Mouse (Mus musculus): ENCODE data around the gene Anapc2. TPM values are rescaled to one million over a fixed set of nuclear protein-coding genes. Genes with fewer than 3 reads are reported as not detected.

The Anapc2 gene
- polyA plus RNA-seq, 1 experiment from 2014 or later, result 110 TPM

DNA sequence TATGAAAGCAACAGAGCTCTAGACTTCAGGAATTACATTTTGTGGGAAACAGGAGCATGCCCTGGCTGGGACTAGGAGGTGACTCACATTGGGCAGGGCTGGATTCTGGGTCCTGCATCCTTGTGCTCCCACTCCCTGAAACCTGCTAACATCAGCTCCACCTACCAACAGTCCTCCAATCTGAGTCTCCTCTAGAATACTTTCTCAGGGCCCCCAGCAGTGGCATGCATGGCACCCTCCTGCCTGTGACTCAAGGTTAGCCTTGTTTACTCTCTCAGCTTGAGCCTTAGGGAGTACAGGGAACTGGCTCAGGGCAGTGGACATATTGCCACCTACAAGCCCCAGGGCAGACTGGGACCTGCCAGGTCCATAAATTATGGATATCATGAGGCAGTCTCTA lies 34.2 kb upstream of the Anapc2 start:
- Histone ChIP-seq H3K4me1 (ENCODE audit: control insufficient read depth, insufficient read depth, low read length) (peaks cover 5% of the 10 kb centered on the region; the same call in 1 of the 2 replicates), H3K27me3 (ENCODE audit: control insufficient read depth, insufficient read depth, low read length) (no peaks in the 10 kb centered on the region), H3K27ac (ENCODE audit: low read depth, low read length) (no peak overlapping the region), H3K4me3 (ENCODE audit: low read depth, low read length) (no peak overlapping the region), H3K36me3 (ENCODE audit: control insufficient read depth, insufficient read depth, low read length) (no peaks in the 10 kb centered on the region), H3K9ac (replicated peaks; ENCODE audit: low read depth, low read length) (no peak overlapping the region), H3K9me3 (ENCODE audit: control insufficient read depth, low read length) (no peaks in the 10 kb centered on the region), H3K4me2 (ENCODE audit: low read depth, low read length) (no peak overlapping the region)
- ATAC-seq (ENCODE audit: low read depth), result no peak

DNA sequence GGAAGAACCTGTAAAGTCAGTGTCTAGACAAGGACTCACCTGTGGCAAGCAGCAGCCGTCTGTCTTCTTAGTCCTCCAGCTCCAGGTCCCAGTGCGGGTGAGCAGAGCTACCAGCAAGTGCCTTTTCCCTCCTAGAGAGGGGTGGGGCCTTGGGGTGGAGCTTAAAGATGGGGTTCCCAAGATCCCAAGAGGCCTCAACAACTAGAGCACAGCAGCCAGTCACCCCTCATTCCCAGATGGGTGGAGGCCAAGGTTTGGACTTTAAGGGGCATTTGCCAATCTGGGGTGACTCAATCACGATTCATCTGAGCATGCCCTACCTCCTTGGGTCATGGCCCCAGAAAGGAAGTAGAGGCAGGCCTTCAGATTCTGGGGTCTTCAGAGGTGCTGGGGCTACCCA lies 32.5 kb upstream of the Anapc2 start:
- Histone ChIP-seq H3K9me3 (ENCODE audit: control insufficient read depth, low read length) (no peaks in the 10 kb centered on the region), H3K4me2 (ENCODE audit: low read depth, low read length) (no peak overlapping the region), H3K27me3 (ENCODE audit: control insufficient read depth, insufficient read depth, low read length) (no peaks in the 10 kb centered on the region), H3K36me3 (ENCODE audit: control insufficient read depth, insufficient read depth, low read length) (no peaks in the 10 kb centered on the region), H3K4me3 (ENCODE audit: low read depth, low read length) (no peak overlapping the region), H3K9ac (replicated peaks; ENCODE audit: low read depth, low read length) (no peak overlapping the region), H3K27ac (ENCODE audit: low read depth, low read length) (no peak overlapping the region), H3K4me1 (ENCODE audit: control insufficient read depth, insufficient read depth, low read length) (peaks cover 5% of the 10 kb centered on the region; the same call in 1 of the 2 replicates)
- WGBS, result 91% methylated on average over 3 of the region's 3 CpGs
- no peak for ATAC-seq (ENCODE audit: low read depth)

- ATAC-seq (ENCODE audit: low read depth), result peak; percentile 23; the same call in 1 of the 2 replicates
- Histone ChIP-seq H3K27ac (ENCODE audit: low read depth, low read length) (peak overlapping the region; percentile 24; the same call in 1 of the 2 replicates), H3K9ac (replicated peaks; ENCODE audit: low read depth, low read length) (no peak overlapping the region), H3K4me3 (ENCODE audit: low read depth, low read length) (peak overlapping the region; percentile 69), H3K4me2 (ENCODE audit: low read depth, low read length) (peak overlapping the region; percentile 81; the same call in 1 of the 2 replicates), H3K27me3 (ENCODE audit: control insufficient read depth, insufficient read depth, low read length) (no peaks in the 10 kb centered on the region), H3K4me1 (ENCODE audit: control insufficient read depth, insufficient read depth, low read length) (peaks cover 5% of the 10 kb centered on the region; the same call in 1 of the 2 replicates), H3K9me3 (ENCODE audit: control insufficient read depth, low read length) (no peaks in the 10 kb centered on the region), H3K36me3 (ENCODE audit: control insufficient read depth, insufficient read depth, low read length) (peaks cover 2% of the 10 kb centered on the region; the same call in 1 of the 2 replicates)
- WGBS, result 51% methylated on average over 8 of the region's 8 CpGs
Measured at GRCm38 (mm10) chr2:25240310-25240709, 32.0 kb upstream of the Anapc2 start.

GRCm38 (mm10) chr2:25240723-25241437 lies 31.4 kb upstream of the Anapc2 start:
- Histone ChIP-seq H3K4me1 (ENCODE audit: control insufficient read depth, insufficient read depth, low read length) (peaks cover 5% of the 10 kb centered on the region; the same call in 1 of the 2 replicates), H3K27ac (ENCODE audit: low read depth, low read length) (peak overlapping the region; percentile 40; the same call in 1 of the 2 replicates), H3K4me3 (ENCODE audit: low read depth, low read length) (peak overlapping the region; percentile 69), H3K9ac (replicated peaks; ENCODE audit: low read depth, low read length) (peak overlapping the region; percentile 78), H3K4me2 (ENCODE audit: low read depth, low read length) (peak overlapping the region; percentile 81), H3K27me3 (ENCODE audit: control insufficient read depth, insufficient read depth, low read length) (no peaks in the 10 kb centered on the region), H3K36me3 (ENCODE audit: control insufficient read depth, insufficient read depth, low read length) (peaks cover 3% of the 10 kb centered on the region; the same call in 1 of the 2 replicates), H3K9me3 (ENCODE audit: control insufficient read depth, low read length) (no peaks in the 10 kb centered on the region)
- ATAC-seq (ENCODE audit: low read depth), result peak; percentile 81
- 2% methylated on average over 29 of the region's 29 CpGs for WGBS

DNA sequence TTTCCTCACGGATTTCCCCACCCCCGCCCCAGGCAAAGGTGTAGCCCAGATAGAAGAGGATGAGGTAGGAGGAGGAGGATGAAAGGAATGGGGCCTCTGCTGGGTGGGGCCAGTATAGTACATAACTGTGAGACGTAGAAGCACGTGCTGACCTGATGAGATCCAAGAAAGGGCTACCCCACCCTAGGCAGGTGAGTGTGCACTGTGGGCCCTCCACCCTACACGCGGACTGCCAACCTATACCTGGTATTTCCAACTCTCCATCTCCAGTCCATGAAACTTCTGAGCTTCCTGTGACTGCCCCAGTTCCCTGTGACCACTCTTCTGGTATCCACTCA lies 30.9 kb upstream of the Anapc2 start:
- peaks cover 5% of the 10 kb centered on the region; the same call in 1 of the 2 replicates for H3K4me1 ChIP-seq (ENCODE audit: control insufficient read depth, insufficient read depth, low read length)
- H3K9ac ChIP-seq (replicated peaks; ENCODE audit: low read depth, low read length), result peak overlapping the region; percentile 78
- 17% methylated on average over 6 of the region's 6 CpGs for WGBS

GRCm38 (mm10) chr2:25242101-25242506 lies 30.2 kb upstream of the Anapc2 start, which contains the start of the genes Rnf208 and Cysrt1:
Rnf208 (plus strand) TSS chr2:25242255.
Cysrt1 (minus strand) TSS chr2:25242452.
- Histone ChIP-seq H3K4me1 (ENCODE audit: control insufficient read depth, insufficient read depth, low read length) (peaks cover 5% of the 10 kb centered on the region; the same call in 1 of the 2 replicates), H3K36me3 (ENCODE audit: control insufficient read depth, insufficient read depth, low read length) (peaks cover 7% of the 10 kb centered on the region; the same call in 1 of the 2 replicates), H3K4me2 (ENCODE audit: low read depth, low read length) (peak within 1 kb of the TSS; percentile 81), H3K9me3 (ENCODE audit: control insufficient read depth, low read length) (no peaks in the 10 kb centered on the region), H3K4me3 (ENCODE audit: low read depth, low read length) (peak within 1 kb of the TSS; percentile 69), H3K27ac (ENCODE audit: low read depth, low read length) (peak within 1 kb of the TSS; percentile 71), H3K9ac (replicated peaks; ENCODE audit: low read depth, low read length) (peak within 1 kb of the TSS; percentile 78), H3K27me3 (ENCODE audit: control insufficient read depth, insufficient read depth, low read length) (no peaks in the 10 kb centered on the region)
- peak; percentile 61 for ATAC-seq (ENCODE audit: low read depth)
- WGBS, result 0% methylated on average over 47 of the region's 59 CpGs

More for the DNA sequence above, 30.9 kb upstream of the Anapc2 start:
- peak; percentile 7 for ATAC-seq (ENCODE audit: low read depth)
- H3K9me3 ChIP-seq (ENCODE audit: control insufficient read depth, low read length), result no peaks in the 10 kb centered on the region
- no peaks in the 10 kb centered on the region for H3K27me3 ChIP-seq (ENCODE audit: control insufficient read depth, insufficient read depth, low read length)
- H3K4me3 ChIP-seq (ENCODE audit: low read depth, low read length), result peak overlapping the region; percentile 69
- peak overlapping the region; percentile 40; the same call in 1 of the 2 replicates for H3K27ac ChIP-seq (ENCODE audit: low read depth, low read length)
- H3K4me2 ChIP-seq (ENCODE audit: low read depth, low read length), result peak overlapping the region; percentile 81
- peaks cover 3% of the 10 kb centered on the region; the same call in 1 of the 2 replicates for H3K36me3 ChIP-seq (ENCODE audit: control insufficient read depth, insufficient read depth, low read length)

DNA sequence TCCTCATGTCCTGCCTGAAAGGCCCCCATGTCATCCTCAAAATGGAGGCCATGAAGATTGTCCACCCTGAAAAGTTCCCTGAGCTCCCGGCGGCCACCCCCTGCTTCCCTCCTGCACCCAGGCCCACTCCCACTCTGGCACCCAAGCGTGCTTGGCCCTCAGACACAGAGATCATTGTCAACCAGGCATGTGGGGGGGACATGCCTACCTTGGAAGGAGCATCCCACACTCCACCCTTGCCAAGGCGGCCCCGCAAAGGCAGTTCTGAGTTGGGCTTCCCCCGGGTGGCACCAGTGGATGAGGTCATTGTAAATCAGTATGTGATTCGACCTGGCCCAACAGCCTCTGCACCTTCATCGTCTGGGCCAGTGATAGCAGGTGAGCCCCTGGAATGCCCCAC lies 28.9 kb upstream of the Anapc2 start:
- Histone ChIP-seq H3K4me2 (ENCODE audit: low read depth, low read length) (peak overlapping the region; percentile 81), H3K4me3 (ENCODE audit: low read depth, low read length) (peak overlapping the region; percentile 69), H3K27ac (ENCODE audit: low read depth, low read length) (no peak overlapping the region), H3K9me3 (ENCODE audit: control insufficient read depth, low read length) (no peaks in the 10 kb centered on the region), H3K9ac (replicated peaks; ENCODE audit: low read depth, low read length) (peak overlapping the region; percentile 78), H3K27me3 (ENCODE audit: control insufficient read depth, insufficient read depth, low read length) (no peaks in the 10 kb centered on the region), H3K4me1 (ENCODE audit: control insufficient read depth, insufficient read depth, low read length) (peaks cover 5% of the 10 kb centered on the region; the same call in 1 of the 2 replicates), H3K36me3 (ENCODE audit: control insufficient read depth, insufficient read depth, low read length) (peaks cover 7% of the 10 kb centered on the region; the same call in 1 of the 2 replicates)
- 84% methylated on average over 8 of the region's 8 CpGs for WGBS
- ATAC-seq (ENCODE audit: low read depth), result no peak

GRCm38 (mm10) chr2:25244144-25244543 lies 28.1 kb upstream of the Anapc2 start:
- 91% methylated on average over 4 of the region's 4 CpGs for WGBS
- no peak overlapping the region for H3K9ac ChIP-seq (replicated peaks; ENCODE audit: low read depth, low read length)
- no peak overlapping the region for H3K27ac ChIP-seq (ENCODE audit: low read depth, low read length)
- peaks cover 11% of the 10 kb centered on the region for H3K36me3 ChIP-seq (ENCODE audit: control insufficient read depth, insufficient read depth, low read length)
- no peak for ATAC-seq (ENCODE audit: low read depth)
- H3K27me3 ChIP-seq (ENCODE audit: control insufficient read depth, insufficient read depth, low read length), result no peaks in the 10 kb centered on the region
- H3K4me1 ChIP-seq (ENCODE audit: control insufficient read depth, insufficient read depth, low read length), result peaks cover 5% of the 10 kb centered on the region; the same call in 1 of the 2 replicates
- no peaks in the 10 kb centered on the region for H3K9me3 ChIP-seq (ENCODE audit: control insufficient read depth, low read length)
- no peak overlapping the region for H3K4me2 ChIP-seq (ENCODE audit: low read depth, low read length)
- H3K4me3 ChIP-seq (ENCODE audit: low read depth, low read length), result no peak overlapping the region

Measured in neural tube, embryonic 14.5 days (tissue).